Mouse (Mus musculus) lung, adult 2 months (tissue): ENCODE results near the gene Isl1.

Experiments used
- CTCF ChIP-seq: fragments of 200-500 bp; IDR thresholded peaks from 2 replicates; pipeline ENCODE4 v1.5.1; 2011; ENCODE audit warnings: mild to moderate bottlenecking, low read length, control low read depth; ENCODE audit not compliant: insufficient read depth
- POLR2A ChIP-seq: fragments of 200-500 bp; IDR thresholded peaks from 2 replicates; pipeline ENCODE4 v1.6.1; 2011; ENCODE audit warnings: low read depth, mild to moderate bottlenecking, control low read depth, low read length, borderline replicate concordance; ENCODE audit errors: extremely low read depth

DNA sequence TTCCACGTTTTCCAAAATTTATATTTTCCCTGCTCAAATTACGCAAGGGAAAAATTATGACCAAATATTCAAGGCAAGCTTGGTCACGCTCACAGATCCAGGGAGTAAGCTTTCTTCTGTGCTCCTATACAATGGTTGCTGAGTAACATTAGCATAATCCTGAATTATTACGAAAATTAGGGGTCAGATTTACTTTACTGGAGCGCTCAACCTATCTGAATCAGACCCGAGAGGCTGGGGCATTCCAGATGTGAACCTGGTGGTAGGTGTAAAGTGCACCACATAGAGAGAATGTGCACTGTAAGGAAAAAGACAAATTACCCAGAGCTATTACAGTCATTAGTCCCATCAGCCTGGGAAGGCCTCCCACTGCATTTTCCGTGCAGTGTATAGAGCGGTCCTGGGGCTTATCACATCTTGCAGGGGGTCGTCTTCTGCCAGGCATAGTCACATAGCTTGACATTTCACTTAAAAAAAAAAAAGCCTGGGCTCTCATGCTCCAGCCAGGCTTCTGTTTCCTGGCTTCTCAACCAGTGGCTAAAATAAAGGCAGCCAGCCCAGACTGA lies 30.2 kb downstream of the Isl1 start:
- TF ChIP-seq CTCF (no peak), POLR2A (no peak)
